20 mouse cellular contexts compared by ENCODE assay signal in the genomic region with DNA sequence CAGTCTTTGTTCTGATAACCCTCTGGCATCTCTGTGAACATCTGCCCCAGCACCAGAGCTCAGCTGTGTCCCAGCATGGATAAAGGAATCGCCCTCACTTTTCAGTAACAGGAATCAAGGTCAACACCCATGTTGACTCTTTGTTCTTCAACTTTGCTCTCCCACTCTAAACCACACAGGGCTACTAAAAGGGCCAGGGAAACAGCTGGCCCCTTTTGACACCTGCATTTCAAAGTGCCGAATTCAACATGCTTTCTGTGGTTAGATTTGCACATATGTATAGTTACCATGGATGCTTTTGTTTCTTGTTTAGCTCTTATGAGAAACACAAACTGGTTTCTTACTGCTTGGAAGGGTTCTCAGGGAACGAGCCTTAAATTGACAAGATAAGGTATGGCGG.
"Had no signal": no experiment of that assay in that cellular context is flagged by ENCODE, and none has a peak within 500 bp of the region (broad histone marks: within the 10 kb centered on the region; RNA-seq: fewer than 3 reads in every experiment).

No protein-coding gene starts in this region.

- H3K36me3 ChIP-seq: intestine, embryonic 15.5 days; kidney, embryonic 15.5 days; limb, embryonic 12.5 days; limb, embryonic 15.5 days; midbrain, embryonic 10.5 days; midbrain, embryonic 13.5 days; neural tube, embryonic 13.5 days; stomach, embryonic 15.5 days had no signal

- H3K9ac ChIP-seq: intestine, embryonic 15.5 days; kidney, embryonic 15.5 days; limb, embryonic 12.5 days; limb, embryonic 15.5 days; liver, embryonic 14.5 days; liver, postnatal 0 days; lung, embryonic 14.5 days; midbrain, embryonic 13.5 days; neural tube, embryonic 13.5 days; stomach, embryonic 15.5 days had no signal

- H3K27ac ChIP-seq: intestine, embryonic 15.5 days; kidney, embryonic 15.5 days; limb, embryonic 12.5 days; limb, embryonic 15.5 days; liver, embryonic 14.5 days; midbrain, embryonic 10.5 days; midbrain, embryonic 13.5 days; neural tube, embryonic 13.5 days; stomach, embryonic 15.5 days had no signal

- H3K4me1 ChIP-seq: intestine, embryonic 15.5 days; kidney, embryonic 15.5 days; limb, embryonic 12.5 days; limb, embryonic 15.5 days; megakaryocyte, embryonic 14.5 days; midbrain, embryonic 10.5 days; midbrain, embryonic 13.5 days; stomach, embryonic 15.5 days had no signal

- DNase-seq: left cerebral cortex, postnatal 4 days; liver, postnatal 0 days; lung, embryonic 14.5 days; retina, postnatal 1 day; right cerebral cortex, postnatal 4 days; spleen, adult 18-20 months had no signal

- H3K4me2 ChIP-seq: intestine, embryonic 15.5 days; kidney, embryonic 15.5 days; limb, embryonic 12.5 days; limb, embryonic 15.5 days; liver, embryonic 11.5 days; lung, embryonic 14.5 days; midbrain, embryonic 13.5 days; neural tube, embryonic 13.5 days; stomach, embryonic 15.5 days had no signal

- H3K9me3 ChIP-seq: intestine, embryonic 15.5 days; kidney, embryonic 15.5 days; limb, embryonic 12.5 days; limb, embryonic 15.5 days; megakaryocyte, embryonic 14.5 days; midbrain, embryonic 10.5 days; midbrain, embryonic 13.5 days; neural tube, embryonic 13.5 days; stomach, embryonic 15.5 days had no signal

- H3K27me3 ChIP-seq: intestine, embryonic 15.5 days; kidney, embryonic 15.5 days; limb, embryonic 12.5 days; limb, embryonic 15.5 days; midbrain, embryonic 13.5 days; neural tube, embryonic 13.5 days; stomach, embryonic 15.5 days had no signal

- H3K4me3 ChIP-seq: intestine, embryonic 15.5 days; kidney, embryonic 15.5 days; limb, embryonic 12.5 days; limb, embryonic 15.5 days; megakaryocyte, embryonic 14.5 days; midbrain, embryonic 10.5 days; midbrain, embryonic 13.5 days; myocyte; neural tube, embryonic 13.5 days; stomach, embryonic 15.5 days had no signal

- ATAC-seq: intestine, embryonic 15.5 days; liver, postnatal 0 days; lung, postnatal 0 days; midbrain, embryonic 13.5 days; midbrain, embryonic 16.5 days had no signal
